Mouse (Mus musculus) heart, postnatal 0 days (tissue): ENCODE results near the gene Tlr3. TPM values are rescaled to one million over a fixed set of nuclear protein-coding genes. Genes with fewer than 3 reads are reported as not detected.

Experiments used
- ATAC-seq: fragments of 200-750 bp; cut with Nextera tagmentation; 2 replicates; pipeline ENCODE4 v1.8.0; 2017; ENCODE audit warnings: low read depth, moderate number of reproducible peaks, moderate library complexity; ENCODE audit not compliant: insufficient read depth
- DNase-seq: peaks from one replicate; pipeline ENCODE4 v3.0.0-alpha.2; 2016; ENCODE audit warnings: low spot score
- H3K27ac ChIP-seq: fragments of 300-500 bp; sonication (generic); 2 replicates; pipeline ENCODE4 v1.5.1; 2014; ENCODE audit warnings: low read depth, mild to moderate bottlenecking
- H3K27me3 ChIP-seq: fragments of 300-500 bp; sonication (generic); 2 replicates; pipeline ENCODE4 v1.6.1; 2014; ENCODE audit warnings: low read length, mixed read lengths; ENCODE audit not compliant: control insufficient read depth, insufficient read depth
- H3K36me3 ChIP-seq: fragments of 300-500 bp; sonication (generic); replicated peaks from 2 replicates; pipeline ENCODE4 v1.6.1; 2014; ENCODE audit warnings: low read length, mixed read lengths; ENCODE audit not compliant: control insufficient read depth, insufficient read depth
- H3K4me1 ChIP-seq: fragments of 300-500 bp; sonication (generic); 2 replicates; pipeline ENCODE4 v1.6.1; 2014; ENCODE audit warnings: antibody characterized with exemption; ENCODE audit not compliant: control insufficient read depth, insufficient read depth
- H3K4me2 ChIP-seq: fragments of 300-500 bp; sonication (generic); 2 replicates; pipeline ENCODE4 v1.6.1; 2014; ENCODE audit warnings: low read depth, mild to moderate bottlenecking, low read length, moderate library complexity
- H3K4me3 ChIP-seq: fragments of 300-500 bp; sonication (generic); 2 replicates; pipeline ENCODE4 v1.5.1; 2014; ENCODE audit warnings: low read depth, low read length
- H3K9ac ChIP-seq: fragments of 300-500 bp; sonication (generic); replicated peaks from 2 replicates; pipeline ENCODE4 v1.6.1; 2014; ENCODE audit warnings: low read depth, low read length, mixed read lengths
- H3K9me3 ChIP-seq: fragments of 300-500 bp; sonication (generic); replicated peaks from 2 replicates; pipeline ENCODE4 v1.6.1; 2016; ENCODE audit warnings: low read length; ENCODE audit not compliant: control insufficient read depth
- CTCF ChIP-seq: IDR thresholded peaks from 2 replicates; pipeline ENCODE4 v1.5.1; 2016; ENCODE audit warnings: antibody characterized with exemption, control low read depth, low read depth
- EP300 ChIP-seq: IDR thresholded peaks from 2 replicates; pipeline ENCODE4 v1.6.1; 2016; ENCODE audit warnings: antibody characterized with exemption, low read depth
- WGBS: fragments of 180-500 bp; shearing (Covaris S2); extraction: QIAGEN DNeasy Blood & Tissue Kit; methylation state at CpG from one replicate; pipeline ENCODE4 v1.1.7; 2014; 5-methylcytosine and 5-hydroxymethylcytosine counted together
- polyA plus RNA-seq: library from polyadenylated mRNA; unstranded; fragments of >200 nt; fragmentation: Nextera tagmentation; extraction: Ambion mirVana; gene quantifications from 2 replicates; pipeline ENCODE4 v1.2.1, GENCODE M21; 2015
- total RNA-seq: library from RNA; depleted of rRNA; stranded (reverse); fragments of >200 nt; gene quantifications from 2 replicates; pipeline ENCODE4 v1.2.3, GENCODE M21; 2014; ENCODE audit warnings: low replicate concordance; rRNA removed

Tlr3 gene
- total and polyA plus RNA-seq, 2 experiments from 2014 or later = 2.9 to 6.6 TPM

GRCm38 (mm10) chr8:45355809-45356208 lies 55.1 kb downstream of the Tlr3 start:
- no peak overlapping the region for H3K4me3 ChIP-seq
- no peak for DNase-seq
- 0 out of 2 replicates have a peak, but pooled peaks cover 4% of the 10 kb centered on the region for H3K36me3 ChIP-seq
- no peaks in the 10 kb centered on the region for H3K9me3 ChIP-seq
- H3K27ac ChIP-seq = no peak overlapping the region
- H3K4me1 ChIP-seq = 0 out of 2 replicates have a peak, but pooled peaks cover 7% of the 10 kb centered on the region
- ATAC-seq = no peak
- WGBS = 84% methylated on average over 6 of the region's 6 CpGs
- H3K9ac ChIP-seq = no peak overlapping the region
- TF ChIP-seq CTCF (no peak), EP300 (no peak)
- H3K27me3 ChIP-seq = no peaks in the 10 kb centered on the region
- H3K4me2 ChIP-seq = no peak overlapping the region

Other genes starting within 250 kb of the Tlr3 start
- gene F11, start 149.0 kb downstream of the Tlr3 start, total RNA-seq = not detected in 2 replicates
- not detected in 2 replicates for gene F11, start 149.0 kb downstream of the Tlr3 start, polyA plus RNA-seq
- gene Klkb1, start 116.2 kb downstream of the Tlr3 start, total RNA-seq = not detected in 2 replicates
- gene Klkb1, start 116.2 kb downstream of the Tlr3 start, polyA plus RNA-seq = not detected in 2 replicates
- not detected in 2 replicates for gene Gm45753, start 102.6 kb downstream of the Tlr3 start, total RNA-seq
- gene Gm45753, start 102.6 kb downstream of the Tlr3 start, polyA plus RNA-seq = not detected in 2 replicates
- gene Cyp4v3, start 77.9 kb downstream of the Tlr3 start, total RNA-seq = 0.15 and 1.3 TPM in 2 replicates
- gene Cyp4v3, start 77.9 kb downstream of the Tlr3 start, polyA plus RNA-seq = 0.65 and 0.83 TPM in 2 replicates
- 4.9 and 7.3 TPM in 2 replicates for gene Fam149a, start 28.8 kb downstream of the Tlr3 start, total RNA-seq
- gene Fam149a, start 28.8 kb downstream of the Tlr3 start, polyA plus RNA-seq = 2.4 and 2.6 TPM in 2 replicates
- 385 and 419 TPM in 2 replicates for gene Sorbs2, start 96.7 kb upstream of the Tlr3 start, total RNA-seq
- gene Sorbs2, start 96.7 kb upstream of the Tlr3 start, polyA plus RNA-seq = 205 and 228 TPM in 2 replicates